Mouse (Mus musculus): ENCODE results near the gene Olfr1505. TPM values are rescaled to one million over a fixed set of nuclear protein-coding genes. Genes with fewer than 3 reads are reported as not detected.

Gene Olfr1505
- polyA plus RNA-seq (2015; fragmentation: Nextera tagmentation; extraction: Ambion mirVana): not detected in 2 replicates

GRCm38 (mm10) chr19:13913230-13913629, at the start of gene Olfr1505:
Gene Olfr1505 (plus strand): TSS chr19:13913530.
- WGBS: 61% methylated on average over 2 of the region's 2 CpGs
- Histone ChIP-seq H3K27ac (ENCODE audit: low read depth, low read length) (no peak within 1 kb of the TSS), H3K27me3 (replicated peaks; ENCODE audit: control insufficient read depth, insufficient read depth, low read length) (no peaks in the 10 kb centered on the region), H3K4me1 (replicated peaks; ENCODE audit: control insufficient read depth, insufficient read depth, low read length) (no peaks in the 10 kb centered on the region), H3K4me2 (replicated peaks; ENCODE audit: low read depth) (no peak within 1 kb of the TSS), H3K9ac (ENCODE audit: low read depth, low read length) (no peak within 1 kb of the TSS), H3K36me3 (ENCODE audit: control insufficient read depth, insufficient read depth) (no peaks in the 10 kb centered on the region), H3K9me3 (ENCODE audit: control insufficient read depth) (no peaks in the 10 kb centered on the region), H3K4me3 (ENCODE audit: low read depth, low read length) (no peak within 1 kb of the TSS)
- no peak for TF ChIP-seq CTCF (IDR thresholded peaks at IDR 0.05; ENCODE audit: low read depth)
- ATAC-seq: no peak

GRCm38 (mm10) chr19:13897828-13898227, 15.5 kb upstream of the Olfr1505 start, which contains the start of gene Olfr1504:
Gene Olfr1504 (minus strand): TSS chr19:13897928.
- no peak within 1 kb of the TSS for H3K4me3 ChIP-seq (ENCODE audit: low read depth, low read length)
- H3K9ac ChIP-seq (ENCODE audit: low read depth, low read length): no peak within 1 kb of the TSS
- no peak within 1 kb of the TSS for H3K27ac ChIP-seq (ENCODE audit: low read depth, low read length)
- H3K4me1 ChIP-seq (replicated peaks; ENCODE audit: control insufficient read depth, insufficient read depth, low read length): no peaks in the 10 kb centered on the region
- no peak within 1 kb of the TSS for H3K4me2 ChIP-seq (replicated peaks; ENCODE audit: low read depth)
- no peak for TF ChIP-seq CTCF (IDR thresholded peaks at IDR 0.05; ENCODE audit: low read depth)
- no peaks in the 10 kb centered on the region for H3K36me3 ChIP-seq (ENCODE audit: control insufficient read depth, insufficient read depth)
- H3K9me3 ChIP-seq (ENCODE audit: control insufficient read depth): no peaks in the 10 kb centered on the region
- ATAC-seq: no peak
- no peaks in the 10 kb centered on the region for H3K27me3 ChIP-seq (replicated peaks; ENCODE audit: control insufficient read depth, insufficient read depth, low read length)
- 63% methylated on average over 1 of the region's 1 CpGs for WGBS

Other genes with a start within 250 kb of the Olfr1505 start
- not detected in 2 replicates for gene Olfr1491, start 216.3 kb upstream of the Olfr1505 start, polyA plus RNA-seq (2015; fragmentation: Nextera tagmentation; extraction: Ambion mirVana)
- gene Olfr1493-ps1, start 190.3 kb upstream of the Olfr1505 start, polyA plus RNA-seq (2015; fragmentation: Nextera tagmentation; extraction: Ambion mirVana): not detected in 2 replicates
- not detected in 2 replicates for gene Olfr1494, start 173.8 kb upstream of the Olfr1505 start, polyA plus RNA-seq (2015; fragmentation: Nextera tagmentation; extraction: Ambion mirVana)
- gene Olfr1495, start 148.9 kb upstream of the Olfr1505 start, polyA plus RNA-seq (2015; fragmentation: Nextera tagmentation; extraction: Ambion mirVana): not detected in 2 replicates
- not detected in 2 replicates for gene Olfr1496, start 135.7 kb upstream of the Olfr1505 start, polyA plus RNA-seq (2015; fragmentation: Nextera tagmentation; extraction: Ambion mirVana)
- not detected in 2 replicates for gene Olfr1497, start 115.3 kb upstream of the Olfr1505 start, polyA plus RNA-seq (2015; fragmentation: Nextera tagmentation; extraction: Ambion mirVana)
- not detected in 2 replicates for gene Olfr1499, start 94.1 kb upstream of the Olfr1505 start, polyA plus RNA-seq (2015; fragmentation: Nextera tagmentation; extraction: Ambion mirVana)
- gene Olfr1500, start 83.0 kb upstream of the Olfr1505 start, polyA plus RNA-seq (2015; fragmentation: Nextera tagmentation; extraction: Ambion mirVana): not detected in 2 replicates
- not detected in 2 replicates for gene Olfr1501, start 62.8 kb upstream of the Olfr1505 start, polyA plus RNA-seq (2015; fragmentation: Nextera tagmentation; extraction: Ambion mirVana)
- gene Olfr1502, start 51.7 kb upstream of the Olfr1505 start, polyA plus RNA-seq (2015; fragmentation: Nextera tagmentation; extraction: Ambion mirVana): not detected in 2 replicates
- gene Olfr1504, start 15.6 kb upstream of the Olfr1505 start, polyA plus RNA-seq (2015; fragmentation: Nextera tagmentation; extraction: Ambion mirVana): not detected in 2 replicates